Mouse (Mus musculus) brain, embryonic 14.5 days (tissue): ENCODE results near the gene Col4a4. TPM values are rescaled to one million over a fixed set of nuclear protein-coding genes. Genes with fewer than 3 reads are reported as not detected.

Experiments
- DNase-seq: peaks from one replicate; pipeline ENCODE4 v3.0.0-alpha.2; 2011; ENCODE audit warnings: low read depth
- CTCF ChIP-seq: fragments of 200-500 bp; IDR thresholded peaks from 2 replicates; pipeline ENCODE4 v1.5.1; 2012; ENCODE audit warnings: inconsistent platforms, mild to moderate bottlenecking, moderate library complexity, borderline replicate concordance; ENCODE audit not compliant: insufficient read depth, insufficient read length; ENCODE audit errors: extremely low read depth
- POLR2A ChIP-seq: fragments of 200-500 bp; IDR thresholded peaks from 2 replicates; pipeline ENCODE4 v1.6.1; 2012; ENCODE audit warnings: mild to moderate bottlenecking, inconsistent platforms, borderline replicate concordance; ENCODE audit not compliant: poor library complexity, insufficient read depth, insufficient read length, severe bottlenecking; ENCODE audit errors: extremely low read depth
- polyA plus RNA-seq: library from polyadenylated mRNA; depleted of rRNA; stranded (reverse); fragments of >200 nt; gene quantifications from 2 replicates; pipeline ENCODE4 v1.2.3, GENCODE M21; 2012

Col4a4 gene
- polyA plus RNA-seq, 1 experiment = 0.34 TPM

- TF ChIP-seq POLR2A (no peak), CTCF (no peak)
- DNase-seq = no peak
These were observed 11.0 kb downstream of the Col4a4 start for GRCm38 (mm10) chr1:82575681-82576080.

GRCm38 (mm10) chr1:82571758-82572157 lies 14.9 kb downstream of the Col4a4 start:
- TF ChIP-seq CTCF (peak; percentile 34; the same call in 1 of the 2 replicates), POLR2A (no peak)
- DNase-seq = no peak

- no peak for DNase-seq
- TF ChIP-seq POLR2A (no peak), CTCF (no peak)
These were observed 17.2 kb downstream of the Col4a4 start for GRCm38 (mm10) chr1:82569405-82569804.

- no peak for TF ChIP-seq CTCF
- TF ChIP-seq POLR2A = no peak
- DNase-seq = no peak
These were observed 26.4 kb downstream of the Col4a4 start for GRCm38 (mm10) chr1:82560223-82560622.

GRCm38 (mm10) chr1:82554889-82555288 lies 31.8 kb downstream of the Col4a4 start:
- no peak for DNase-seq
- TF ChIP-seq POLR2A = no peak
- TF ChIP-seq CTCF = no peak

- TF ChIP-seq CTCF (peak; percentile 68), POLR2A (no peak)
These were observed 32.2 kb downstream of the Col4a4 start for GRCm38 (mm10) chr1:82554443-82554850.

GRCm38 (mm10) chr1:82545199-82545960 lies 41.3 kb downstream of the Col4a4 start:
- TF ChIP-seq POLR2A (no peak), CTCF (no peak)
- DNase-seq = peak; percentile 34

More at GRCm38 (mm10) chr1:82554443-82554850, 32.2 kb downstream of the Col4a4 start:
- DNase-seq = peak; percentile 64

GRCm38 (mm10) chr1:82544419-82545185 lies 42.0 kb downstream of the Col4a4 start:
- TF ChIP-seq CTCF = no peak
- TF ChIP-seq POLR2A = no peak
- peak; percentile 87 for DNase-seq

- TF ChIP-seq POLR2A = no peak
- no peak for TF ChIP-seq CTCF
- peak; percentile 39 for DNase-seq
These were observed 42.7 kb downstream of the Col4a4 start for GRCm38 (mm10) chr1:82543934-82544333.

- TF ChIP-seq POLR2A (no peak), CTCF (no peak)
- no peak for DNase-seq
These were observed 46.6 kb downstream of the Col4a4 start for GRCm38 (mm10) chr1:82540056-82540455.

GRCm38 (mm10) chr1:82537848-82538247 lies 48.8 kb downstream of the Col4a4 start:
- no peak for TF ChIP-seq POLR2A
- no peak for TF ChIP-seq CTCF

More at GRCm38 (mm10) chr1:82537848-82538247, 48.8 kb downstream of the Col4a4 start:
- no peak for DNase-seq
